ENCODE assay signal across 9 mouse cellular contexts in genomic region chr5:143579537-143580203, GRCm38 (mm10). TPM values are rescaled to one million over a fixed set of nuclear protein-coding genes. Genes with fewer than 3 reads are reported as not detected.
DNase-seq lines count a peak whose midpoint lies in the region; ATAC-seq lines count a peak whose summit lies in the region.
"Had no signal": no experiment of that assay in that cellular context is flagged by ENCODE, and none has a peak within 500 bp of the region (broad histone marks: within the 10 kb centered on the region; RNA-seq: fewer than 3 reads in every experiment).

No protein-coding gene starts in this region.

- intact Hi-C loops in left cerebral cortex, postnatal 36 days (cut with DNase I) = no loop called here

- no peak for ATAC-seq in CD4-positive, CD25-positive, alpha-beta regulatory T cell, adult 4 months
- ATAC-seq: intestine, embryonic 15.5 days had no signal

- peak; percentile 20 to 52 for DNase-seq in layer of hippocampus, adult 18-20 months (ENCODE audit: low spot score in 2 of 2)
- no peak for DNase-seq in layer of hippocampus, postnatal 10 days (ENCODE audit: low spot score in 2 of 2)
- peak; percentile 23 to 36 for DNase-seq in B cell, adult 2 months
- DNase-seq in MN1 (ENCODE audit: low spot score) = peak; percentile 46
- DNase-seq in left cerebral cortex, postnatal 36 days (ENCODE audit: low spot score in 2 of 2) = peak; percentile 46 to 52
- DNase-seq in cerebellum, adult 9-11 months = no peak
- DNase-seq: gastrocnemius, postnatal 14 days had no signal

RNA-seq across cellular contexts. Expression of gene Cyth3, which starts 42.6 kb away (rescaled TPM):
- 10 to 100 TPM; 41.3 to 51.6 TPM for total RNA-seq in layer of hippocampus, adult 18-20 months (2021)
- total RNA-seq in layer of hippocampus, postnatal 10 days (2021) = 10 to 100 TPM; 52.0 to 65.7 TPM
- 10 to 100 TPM; 37.4 to 39.6 TPM for total RNA-seq in left cerebral cortex, postnatal 36 days (2021)
- polyA plus RNA-seq in CD4-positive, CD25-positive, alpha-beta regulatory T cell, adult 4 months (2017; shearing (Covaris generic)) = 10 to 100 TPM; 40.6 to 59.7 TPM

RNA-seq across cellular contexts. Expression of gene Rac1, which starts 51.8 kb away (rescaled TPM):
- 100 to 1,000 TPM; 405 to 421 TPM for total RNA-seq in layer of hippocampus, adult 18-20 months (2021)
- 100 to 1,000 TPM; 444 to 449 TPM for total RNA-seq in layer of hippocampus, postnatal 10 days (2021)
- total RNA-seq in left cerebral cortex, postnatal 36 days (2021) = 100 to 1,000 TPM; 357 to 364 TPM
- 10 to 100 TPM; 51.5 to 66.6 TPM for polyA plus RNA-seq in CD4-positive, CD25-positive, alpha-beta regulatory T cell, adult 4 months (2017; shearing (Covaris generic))

Comparison
In these comparisons a context has a peak if more than half of its experiments do, and no peak if none do; other contexts are left out.
1. DNase-seq: peak in layer of hippocampus, adult 18-20 months (2 of 2), B cell, adult 2 months (2 of 2), MN1 (single experiment) and left cerebral cortex, postnatal 36 days (2 of 2); none in layer of hippocampus, postnatal 10 days (0 of 2) and cerebellum, adult 9-11 months (single experiment).